Mouse (Mus musculus) cerebellum, postnatal 36 days (tissue): ENCODE measurements around the gene Inpp4b.

Source experiments
- DNase-seq, 2 experiments: peaks; one replicate each; pipeline ENCODE4 v3.0.0; 2021 to 2022; ENCODE audit warnings: mixed read lengths in 2 of 2

Inpp4b gene

DNA sequence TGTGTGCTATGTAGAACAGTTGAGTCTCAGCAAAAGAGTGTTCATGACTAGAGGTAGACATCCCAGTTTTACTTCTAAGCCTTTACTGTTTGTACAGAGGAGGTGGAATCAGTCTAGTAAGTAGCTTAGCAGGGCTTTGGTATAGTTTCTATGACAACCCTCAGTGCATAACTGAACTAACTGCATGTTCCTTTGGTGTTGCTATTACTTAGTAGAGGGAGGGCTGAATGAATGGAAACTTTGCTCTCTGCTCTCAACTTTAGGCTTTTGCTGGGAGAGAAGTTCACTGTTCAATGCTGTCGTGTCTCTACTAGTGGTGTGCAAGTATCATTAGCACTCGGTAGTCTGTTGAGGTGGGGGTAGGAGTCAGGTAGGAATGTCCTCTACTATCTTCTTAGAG is 393.3 kb downstream of the Inpp4b start:
- no peak for DNase-seq

DNA sequence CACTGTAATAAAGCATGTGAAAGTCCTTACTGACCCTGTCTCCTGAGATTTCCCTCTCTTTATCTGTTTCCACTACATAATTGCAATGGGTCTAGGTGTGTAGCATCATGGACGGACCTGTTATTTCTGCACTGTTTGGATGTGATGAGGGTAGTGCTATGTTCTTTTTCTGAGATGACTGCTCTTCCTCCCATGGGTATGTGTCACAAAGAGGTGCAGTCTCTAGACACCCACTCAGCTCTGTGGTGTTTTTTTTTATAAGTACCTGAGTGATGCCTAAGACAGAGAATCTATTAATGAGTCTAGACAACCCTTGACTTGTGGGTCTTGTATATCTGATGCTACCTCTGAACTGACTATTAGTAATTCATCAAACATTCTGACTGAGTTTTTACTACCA is 393.7 kb downstream of the Inpp4b start:
- DNase-seq, result no peak

DNA sequence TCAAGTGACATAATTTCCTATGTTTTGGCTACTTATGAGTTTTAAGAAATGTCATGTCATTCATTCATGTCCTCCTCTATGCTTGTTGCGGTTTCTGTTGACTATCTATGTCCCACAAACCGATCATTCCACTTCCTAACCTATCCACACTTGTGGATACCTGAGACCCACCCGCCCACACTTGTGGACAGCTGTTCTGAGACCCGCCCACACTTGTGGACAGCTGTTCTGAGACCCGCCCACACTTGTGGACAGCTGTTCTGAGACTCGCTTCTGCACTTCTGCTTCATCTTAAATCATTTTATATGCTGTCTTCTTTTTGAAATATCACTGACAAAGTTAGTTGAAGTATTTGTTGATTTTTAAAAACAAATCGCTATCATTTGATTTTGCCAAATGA is 400.2 kb downstream of the Inpp4b start:
- DNase-seq, result no peak

DNA sequence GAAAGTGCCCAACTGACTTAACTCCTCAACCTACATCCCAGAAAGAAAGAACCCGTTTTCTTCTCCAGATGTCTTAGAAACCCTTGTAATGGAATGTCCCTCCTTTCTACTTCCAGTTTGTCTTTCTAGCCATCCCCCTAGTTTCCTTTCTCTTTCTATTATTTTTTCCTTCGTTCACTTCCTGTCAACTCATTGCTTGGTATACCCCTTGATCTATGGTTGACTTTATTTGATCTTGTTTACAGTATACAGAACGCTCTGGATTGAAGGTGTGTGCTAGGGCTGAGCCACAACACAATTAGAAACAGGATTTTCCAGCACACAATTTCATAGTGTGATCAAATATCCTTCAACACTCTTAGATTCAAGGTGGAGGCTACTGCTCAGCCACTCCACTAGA is 400.7 kb downstream of the Inpp4b start:
- no peak for DNase-seq

DNA sequence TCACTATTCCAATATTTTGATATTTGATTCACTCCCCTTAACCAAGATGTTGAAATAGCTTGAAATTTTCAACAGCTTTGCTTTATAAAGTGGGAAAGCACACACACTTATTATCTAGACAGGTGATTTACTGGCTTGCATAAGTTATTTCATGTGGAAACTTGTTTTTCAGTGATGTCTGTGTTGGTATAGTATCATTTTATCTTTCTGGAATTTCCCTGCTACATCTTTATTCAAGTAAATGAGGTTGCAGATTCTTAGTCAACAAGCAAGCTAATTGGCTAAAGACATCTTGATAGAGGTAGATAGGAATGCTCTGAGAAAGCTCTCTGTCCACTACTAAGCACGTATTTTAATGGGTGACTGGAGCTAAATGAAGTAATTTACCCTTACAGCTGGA is 403.1 kb downstream of the Inpp4b start:
- no peak for DNase-seq

DNA sequence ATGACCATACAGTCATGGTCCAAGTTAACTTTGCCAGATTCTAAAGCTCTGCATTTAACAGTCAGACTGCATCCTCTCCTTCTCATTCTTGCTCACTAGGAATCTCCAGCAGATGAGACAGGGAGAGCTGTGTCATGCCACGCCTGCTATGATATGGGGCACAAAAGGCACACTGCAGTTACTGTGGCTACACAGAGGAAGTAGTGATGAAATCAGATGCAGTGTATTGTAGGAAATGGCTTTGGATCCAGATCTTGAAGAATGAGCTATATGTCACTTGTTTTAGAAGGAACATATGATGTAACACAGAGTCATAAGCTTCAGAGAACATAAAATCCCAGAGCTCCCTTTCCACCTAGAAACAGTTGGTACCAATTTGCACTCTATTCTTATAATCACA is 408.8 kb downstream of the Inpp4b start:
- DNase-seq, result no peak

DNA sequence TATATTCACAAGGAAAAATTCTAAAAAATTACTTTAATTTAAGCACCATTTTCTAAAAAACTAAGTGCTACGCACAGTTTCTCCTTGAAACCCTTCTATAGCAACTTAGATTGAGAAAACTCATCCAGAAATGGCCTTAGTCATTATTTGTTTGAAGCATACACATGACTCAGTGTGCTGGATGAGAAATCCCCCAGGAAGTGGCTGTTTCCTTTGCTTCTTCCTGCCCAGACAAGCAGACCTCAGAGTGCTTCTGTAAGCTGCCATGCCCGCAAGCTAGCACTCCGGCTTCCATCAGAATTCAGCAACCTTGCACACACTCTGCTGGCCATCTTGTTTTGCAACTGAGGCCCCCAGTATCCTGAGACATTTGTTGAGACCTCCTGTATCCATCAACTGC is 414.3 kb downstream of the Inpp4b start:
- no peak for DNase-seq

DNA sequence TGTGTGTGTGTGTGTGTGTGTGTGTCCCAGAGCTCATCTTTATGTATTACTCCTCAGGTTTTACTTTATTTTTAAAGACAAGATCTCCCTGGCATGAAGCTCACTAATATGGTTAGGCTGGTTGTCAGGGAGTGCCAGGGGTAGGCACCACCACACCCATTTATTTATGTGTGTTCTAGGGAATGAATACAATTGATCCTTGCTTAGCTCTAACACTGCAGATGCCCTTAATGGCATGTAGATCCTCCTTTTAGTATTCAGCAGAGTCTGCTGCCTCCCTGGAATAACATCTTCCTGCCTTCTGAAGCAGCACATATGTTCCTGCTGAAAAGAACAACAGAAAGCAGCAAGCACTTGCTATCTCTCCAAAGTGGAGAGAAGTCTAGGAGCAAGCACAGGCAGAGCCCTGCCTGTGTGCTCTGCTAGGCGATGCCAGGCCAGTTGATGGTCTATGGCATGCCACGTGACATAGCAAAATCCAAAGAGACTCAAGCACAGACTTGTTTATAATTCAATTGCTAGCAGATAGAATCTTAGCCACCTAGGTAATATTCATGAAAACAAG is 415.3 kb downstream of the Inpp4b start:
- no peak for DNase-seq

DNA sequence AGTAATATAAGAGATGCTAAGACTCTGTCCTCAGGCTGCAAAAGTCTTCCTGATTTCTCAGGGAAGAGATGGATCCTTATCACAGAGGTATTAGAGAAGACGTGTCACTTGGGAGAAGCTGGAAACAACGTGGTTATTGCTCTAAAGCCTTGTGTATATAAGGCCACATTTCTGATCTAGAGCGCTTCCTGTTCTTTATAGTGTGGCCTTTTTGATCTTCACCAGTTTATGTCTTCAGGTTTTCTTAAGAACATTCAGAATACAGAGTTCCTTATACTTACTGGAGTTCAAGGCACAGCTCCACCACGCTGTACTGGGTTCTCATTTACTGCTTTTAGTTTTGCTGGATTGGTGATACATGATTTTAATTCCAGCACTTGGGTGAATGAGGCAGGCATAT is 419.1 kb downstream of the Inpp4b start:
- DNase-seq, result no peak

DNA sequence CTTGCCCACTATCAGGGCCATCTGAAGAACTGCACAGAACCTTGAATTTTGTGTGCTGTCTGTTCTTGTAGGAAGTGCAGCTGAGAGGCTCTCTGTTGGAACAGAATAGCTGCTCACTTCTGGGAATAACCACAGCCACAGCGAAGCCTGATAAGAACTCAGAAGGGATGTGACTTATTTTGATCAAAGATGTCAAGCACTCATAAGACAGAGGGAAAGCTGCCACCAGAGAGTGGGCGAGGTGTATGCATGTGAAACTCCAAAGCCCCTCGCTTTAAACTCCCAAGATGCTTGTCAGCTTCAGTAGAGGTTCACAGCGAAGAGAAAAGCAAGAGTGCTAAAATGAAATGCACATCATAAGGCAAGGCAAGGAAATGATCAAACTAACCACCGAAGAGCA is 423.7 kb downstream of the Inpp4b start:
- no peak for DNase-seq

DNA sequence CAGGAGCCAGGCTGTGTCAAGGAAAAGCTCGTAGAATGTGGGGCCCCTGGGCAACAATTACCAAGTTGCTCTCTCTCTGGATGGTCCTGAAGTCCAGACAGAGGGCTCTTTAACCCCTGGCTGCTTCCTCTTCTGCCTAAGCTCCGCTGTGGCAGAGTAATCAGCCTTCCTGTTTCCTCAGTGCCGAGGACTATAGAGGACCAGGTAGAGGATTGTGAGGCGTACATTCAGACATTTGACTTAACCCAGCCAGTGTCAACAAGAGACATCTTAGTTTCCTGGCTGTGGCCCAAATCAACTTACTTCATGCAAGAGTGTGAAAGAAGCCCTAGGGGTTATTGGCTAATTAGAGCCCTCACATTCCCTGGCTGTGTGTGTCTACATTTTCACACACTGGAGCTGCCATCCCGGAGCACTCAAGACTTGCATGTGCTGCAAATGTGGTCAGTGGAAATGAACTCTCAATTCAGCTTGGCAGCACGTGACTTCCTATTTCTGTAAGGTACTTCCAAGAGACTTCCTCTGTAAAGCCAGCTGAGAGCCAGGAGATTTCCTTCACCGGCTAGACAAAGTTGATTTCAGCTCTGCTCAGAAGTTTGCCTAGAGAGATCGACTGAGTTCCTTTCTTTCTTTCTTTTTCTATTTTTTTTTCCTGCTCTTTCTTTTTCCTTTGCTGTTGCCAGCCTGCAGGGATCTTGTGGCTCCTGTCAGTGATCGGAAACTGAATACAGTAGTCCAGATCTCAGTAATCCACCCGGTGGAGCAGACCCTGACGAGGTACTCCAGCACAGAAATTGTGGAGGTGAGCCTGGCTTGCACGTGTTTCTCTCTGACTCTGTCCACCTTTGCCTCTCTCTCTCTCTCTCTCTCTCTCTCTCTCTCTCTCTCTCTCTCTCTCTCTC is 425.3 kb downstream of the Inpp4b start:
- DNase-seq, result no peak

DNA sequence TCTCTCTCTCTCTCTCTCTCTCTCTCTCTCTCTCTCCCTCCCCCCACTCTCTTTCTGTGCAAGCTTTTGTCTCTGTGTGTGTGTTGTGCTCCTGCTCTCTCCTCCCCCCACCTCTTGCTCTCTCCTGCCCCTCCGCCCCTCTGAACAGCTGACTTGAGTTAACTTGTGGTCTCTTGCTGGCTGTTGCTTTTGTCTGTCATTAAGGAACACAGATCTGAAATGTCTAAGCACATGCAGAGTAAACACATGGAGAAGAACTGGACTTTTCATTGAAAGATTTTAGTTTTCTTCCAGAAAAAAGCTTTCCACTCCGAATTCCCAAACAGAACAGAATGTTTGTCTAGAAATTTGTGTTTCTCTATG is 425.9 kb downstream of the Inpp4b start:
- no peak for DNase-seq

DNA sequence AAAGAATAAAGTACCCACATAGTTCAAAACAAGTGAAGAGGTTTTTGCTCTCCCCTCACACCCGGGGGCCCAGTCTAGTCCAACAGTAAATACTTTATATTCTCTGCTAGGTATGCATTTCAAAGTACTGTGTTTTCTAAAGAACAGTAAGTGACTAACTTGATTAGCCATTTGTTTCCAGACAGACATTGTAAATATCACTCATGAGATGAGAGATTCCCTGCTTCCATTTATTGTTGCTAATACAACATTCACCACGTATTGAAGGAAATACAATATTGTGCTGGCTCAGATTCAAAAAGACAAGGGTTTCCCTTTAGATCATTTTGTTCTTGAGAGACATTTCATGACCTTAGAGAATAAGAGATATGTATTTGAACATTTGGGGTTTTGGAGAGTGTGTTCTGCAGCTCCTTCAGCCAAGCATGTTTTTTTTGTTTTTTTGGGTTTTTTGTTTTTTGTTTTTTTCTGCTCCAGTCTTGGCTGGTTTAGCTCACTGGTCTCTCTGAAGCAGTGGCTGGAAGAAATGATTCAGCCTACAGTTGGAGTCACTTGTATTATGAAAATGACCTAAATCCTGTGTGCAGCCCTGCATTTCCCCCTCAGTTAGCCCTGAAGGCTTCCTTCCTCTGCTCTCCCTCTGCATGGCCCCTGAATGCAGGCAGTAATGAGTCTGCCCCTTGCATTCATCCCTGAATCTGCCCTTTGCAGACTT is 426.5 kb downstream of the Inpp4b start:
- no peak for DNase-seq

DNA sequence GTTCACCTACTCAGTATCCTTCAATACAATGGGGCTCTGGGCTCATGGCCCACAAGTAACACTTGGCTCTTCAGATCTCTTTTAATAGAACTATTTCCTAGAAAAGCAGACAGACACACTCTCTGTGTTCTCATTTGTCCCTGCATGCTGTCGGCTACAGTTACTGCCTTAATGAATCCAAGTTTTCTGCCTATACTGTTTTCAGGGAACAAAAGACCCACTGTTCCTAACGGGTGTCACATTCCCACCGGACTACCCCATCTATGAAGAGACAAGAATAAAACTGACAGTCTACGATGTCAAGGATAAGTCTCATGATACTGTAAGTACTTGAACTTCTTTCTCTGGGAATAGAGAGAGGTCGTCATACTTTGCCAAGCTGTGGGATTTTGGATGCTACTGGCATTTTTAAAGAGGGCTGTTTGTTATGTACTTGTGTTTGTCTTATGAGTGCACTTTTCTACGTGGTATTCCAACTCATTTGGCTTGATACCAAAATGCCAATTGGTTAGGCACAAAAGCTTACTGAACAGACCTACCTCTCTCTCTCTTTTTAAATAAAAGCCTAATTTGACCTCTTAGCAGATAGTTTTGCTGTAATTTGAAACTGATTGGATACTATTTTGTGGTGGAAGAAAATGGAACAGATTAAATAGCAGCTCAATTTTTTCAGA is 428.4 kb downstream of the Inpp4b start:
- no peak for DNase-seq

DNA sequence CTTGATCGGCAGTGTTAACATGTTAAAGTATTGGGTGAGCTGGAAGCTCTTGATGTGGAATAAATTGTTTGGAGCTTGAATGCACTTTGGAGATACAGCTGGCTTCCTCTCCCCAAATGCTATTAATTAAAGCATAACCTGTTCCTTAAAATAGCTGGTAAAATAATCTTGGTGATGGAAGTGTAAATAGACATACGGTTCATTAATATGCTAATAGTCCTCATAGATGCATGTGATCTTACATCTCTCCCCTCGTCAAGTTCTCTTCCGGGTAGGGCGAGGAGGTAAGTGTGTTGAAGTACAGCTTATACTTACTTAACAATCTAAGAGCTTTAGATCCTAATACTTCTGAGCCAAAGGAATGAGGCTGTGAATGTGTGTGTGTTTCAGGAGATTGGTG is 430.5 kb downstream of the Inpp4b start:
- no peak for DNase-seq

DNA sequence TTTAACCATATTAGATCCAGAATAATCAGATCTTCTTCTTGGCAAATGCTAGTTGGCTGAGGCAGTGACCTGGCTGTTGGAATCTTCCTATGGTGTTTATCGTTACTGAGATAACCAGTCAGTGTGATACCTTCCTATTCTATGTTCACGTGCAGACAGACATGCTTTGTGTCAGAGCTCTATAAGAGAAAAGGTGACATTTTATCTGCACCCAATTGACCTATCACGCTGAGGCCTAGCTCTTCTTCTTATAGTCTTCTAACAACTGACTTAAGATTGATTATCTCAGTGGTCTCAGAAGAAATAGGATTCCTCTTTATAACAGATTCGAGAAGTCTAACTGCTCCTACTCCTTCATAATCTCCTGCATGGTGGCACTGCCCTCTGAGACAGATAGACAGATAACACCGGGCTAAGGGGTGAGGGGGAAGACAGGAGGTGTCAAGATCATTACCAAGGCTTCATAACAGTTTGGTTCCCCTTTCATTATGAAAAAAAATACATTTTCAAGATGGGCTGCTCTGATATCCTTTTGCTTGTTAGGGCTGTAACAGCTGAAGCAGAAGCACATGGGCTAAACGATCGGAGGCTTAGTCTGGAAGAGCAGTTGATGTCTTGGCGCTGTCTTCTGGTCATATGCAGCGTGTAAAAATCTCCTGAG is 431.1 kb downstream of the Inpp4b start:
- no peak for DNase-seq

DNA sequence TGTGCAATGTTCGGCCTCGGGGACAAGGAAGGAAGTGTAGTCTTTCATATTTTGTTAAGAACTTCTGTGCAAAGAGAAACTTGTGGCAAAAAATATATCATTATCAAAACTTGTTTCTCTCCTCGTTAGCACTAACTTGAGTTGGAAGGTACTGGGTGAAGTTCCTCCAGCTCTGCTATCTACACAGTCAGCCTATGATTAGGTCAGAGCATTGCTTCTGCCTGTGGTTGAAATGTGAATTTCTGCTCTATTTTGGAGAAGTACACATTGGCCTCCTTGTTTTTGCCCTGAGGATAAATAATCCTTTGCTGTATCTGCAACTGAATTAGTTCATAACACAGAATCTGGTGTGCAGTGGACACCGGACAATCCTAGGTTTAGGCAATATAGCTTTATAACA is 431.7 kb downstream of the Inpp4b start:
- no peak for DNase-seq

DNA sequence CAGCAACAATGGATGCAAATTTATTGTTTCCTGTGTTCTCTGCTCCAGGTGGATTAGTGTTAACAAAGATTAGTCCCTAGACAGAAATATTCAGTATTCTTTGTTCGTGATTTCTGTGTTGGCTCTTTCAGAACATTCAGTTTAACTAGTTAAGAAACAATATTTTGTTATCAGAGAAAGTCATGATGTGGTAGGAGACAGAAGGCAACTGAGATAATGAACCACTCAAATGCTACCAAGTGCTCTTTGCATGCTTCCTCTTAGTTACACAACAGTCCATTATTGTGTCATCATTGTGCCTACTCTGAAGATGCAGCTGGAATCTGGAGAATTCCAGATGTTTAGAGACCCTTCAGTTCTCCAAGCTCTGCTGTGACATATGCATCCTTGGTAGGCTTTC is 432.1 kb downstream of the Inpp4b start:
- DNase-seq, result no peak

DNA sequence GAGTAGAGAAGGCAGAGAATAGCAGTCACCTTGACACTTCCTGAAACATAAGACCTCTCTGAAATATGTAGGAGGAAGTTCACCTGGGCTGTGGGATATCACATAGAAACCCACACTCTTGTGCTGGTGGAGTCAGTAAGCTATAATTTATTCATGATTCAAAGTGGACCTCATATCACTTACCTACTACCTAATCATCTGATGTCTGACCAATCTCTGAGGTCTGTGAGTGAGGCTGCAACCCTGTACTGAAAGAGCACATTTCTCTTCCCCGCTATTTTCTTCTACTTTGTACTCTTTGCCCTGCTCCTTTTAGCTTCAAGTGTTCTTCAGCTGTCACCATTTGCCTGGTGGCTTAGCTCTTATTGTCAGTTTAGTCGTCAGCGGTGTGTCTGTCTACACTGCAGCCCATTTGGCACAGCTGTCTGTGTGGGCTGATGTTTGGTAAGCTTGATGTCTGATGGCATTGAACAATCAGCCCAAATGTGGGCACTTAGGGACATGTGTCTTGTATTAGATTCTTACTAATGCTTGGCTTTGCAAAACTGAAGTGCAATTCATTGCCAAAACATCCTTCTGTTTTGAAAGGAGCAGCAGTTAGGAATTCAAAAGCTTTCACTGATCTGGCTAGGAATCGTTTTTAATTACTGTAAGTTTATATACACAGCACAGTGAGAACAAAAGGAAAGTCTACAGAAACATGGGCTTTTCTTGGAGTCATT is 434.3 kb downstream of the Inpp4b start:
- no peak for DNase-seq

DNA sequence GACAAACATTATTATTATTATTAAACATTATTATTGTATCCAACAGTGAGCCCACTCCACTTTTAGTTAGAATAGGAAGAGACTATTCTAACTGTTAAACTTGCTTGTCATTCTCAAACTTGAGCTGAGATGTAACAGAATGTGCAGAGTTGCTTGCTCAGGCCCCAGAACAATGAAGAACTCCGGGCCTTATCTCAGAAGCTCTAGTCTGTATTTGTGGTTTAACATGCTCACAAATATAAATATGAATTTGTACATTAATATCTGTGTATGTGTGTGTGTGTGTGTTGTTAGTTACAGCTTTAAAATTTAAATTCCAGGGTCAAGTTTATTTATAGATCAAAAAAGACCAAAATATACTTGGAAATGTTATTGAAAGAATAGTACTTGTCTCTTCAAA is 435.3 kb downstream of the Inpp4b start:
- DNase-seq, result no peak

DNA sequence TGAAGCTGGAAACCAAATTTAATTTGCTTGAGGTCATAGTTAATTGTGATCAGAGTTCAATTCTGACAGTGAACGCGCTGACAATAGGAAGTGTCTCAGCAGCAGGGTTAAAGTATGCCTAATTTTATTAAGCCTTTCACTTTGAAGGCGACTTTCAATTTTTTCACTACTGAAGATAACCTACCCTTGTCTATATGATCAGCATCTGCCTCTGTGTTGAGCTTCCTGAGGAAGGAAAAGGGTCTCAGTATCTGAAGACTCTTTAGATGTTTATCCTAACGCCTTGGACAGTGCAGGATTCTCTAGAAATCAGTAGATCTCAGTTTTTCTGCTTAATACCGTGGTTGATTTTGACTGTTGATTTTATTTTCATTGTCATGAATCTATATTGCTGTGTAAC is 437.1 kb downstream of the Inpp4b start:
- DNase-seq, result no peak

DNA sequence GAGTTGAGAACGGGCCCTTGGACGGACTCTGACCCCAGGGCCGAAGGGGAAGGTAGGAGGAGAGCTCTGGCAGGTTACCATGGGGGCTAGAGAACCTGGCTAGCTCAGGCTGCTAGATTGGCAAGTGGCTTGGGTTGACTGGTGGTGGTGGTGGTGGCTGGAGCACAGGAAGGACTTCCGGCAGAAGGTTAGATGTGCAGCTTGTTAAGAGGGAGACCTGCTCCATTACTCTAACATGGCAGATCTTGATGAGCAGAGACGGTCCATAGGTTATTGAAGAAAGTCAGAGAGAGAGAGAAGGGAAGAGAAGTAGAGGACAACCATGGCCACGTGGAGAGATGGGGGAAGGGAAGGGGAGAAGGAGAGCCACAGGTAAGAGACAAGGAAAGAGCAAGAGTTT is 437.8 kb downstream of the Inpp4b start:
- no peak for DNase-seq
